Mouse (Mus musculus): ENCODE results near the gene Erc2. TPM values are rescaled to one million over a fixed set of nuclear protein-coding genes. Genes with fewer than 3 reads are reported as not detected.

The Erc2 gene
- polyA plus RNA-seq, 2 experiments, result 0.52 to 0.99 TPM

GRCm38 (mm10) chr14:27973701-27974100 lies 351.5 kb downstream of the Erc2 start:
- Histone ChIP-seq H3K9me3 (ENCODE audit: control insufficient read depth, low read length) (no peaks in the 10 kb centered on the region), H3K9ac (replicated peaks) (no peak overlapping the region)

GRCm38 (mm10) chr14:27975661-27976060 lies 353.4 kb downstream of the Erc2 start:
- no peaks in the 10 kb centered on the region for H3K27me3 ChIP-seq (ENCODE audit: control insufficient read depth, insufficient read depth, low read length)
- H3K4me2 ChIP-seq (ENCODE audit: low read depth), result no peak overlapping the region
- H3K4me1 ChIP-seq (replicated peaks; ENCODE audit: control insufficient read depth in 2 of 2, insufficient read depth in 2 of 2, low read length in 1 of 2), result no peaks in the 10 kb centered on the region
- ATAC-seq (ENCODE audit: insufficient read depth) (no peak), DNase-seq (ENCODE audit: low read depth in 3 of 3, low spot score in 3 of 3) (no peak)
- no peak overlapping the region for H3K4me3 ChIP-seq (ENCODE audit: insufficient read depth in 1 of 2, low read depth in 2 of 2, low read length in 2 of 2)
- TF ChIP-seq CTCF (IDR thresholded peaks at IDR 0.05; ENCODE audit: low read depth) (no peak), EP300 (IDR thresholded peaks at IDR 0.05; ENCODE audit: low read depth) (no peak)
- WGBS (ENCODE audit: insufficient replicate concordance), result 35% methylated on average over 1 of the region's 1 CpGs
- no peak overlapping the region for H3K9ac ChIP-seq (replicated peaks)
- H3K36me3 ChIP-seq (replicated peaks; ENCODE audit: control insufficient read depth, insufficient read depth, low read depth), result no peaks in the 10 kb centered on the region
- H3K9me3 ChIP-seq (ENCODE audit: control insufficient read depth, low read length), result no peaks in the 10 kb centered on the region
- no peak overlapping the region for H3K27ac ChIP-seq

More at GRCm38 (mm10) chr14:27973701-27974100, 351.5 kb downstream of the Erc2 start:
- ATAC-seq (ENCODE audit: insufficient read depth), result no peak
- no peak for TF ChIP-seq EP300 (IDR thresholded peaks at IDR 0.05; ENCODE audit: low read depth)
- TF ChIP-seq CTCF (IDR thresholded peaks at IDR 0.05; ENCODE audit: low read depth), result no peak
- Histone ChIP-seq H3K36me3 (replicated peaks; ENCODE audit: control insufficient read depth, insufficient read depth, low read depth) (no peaks in the 10 kb centered on the region), H3K27ac (no peak overlapping the region), H3K4me3 (ENCODE audit: insufficient read depth in 1 of 2, low read depth in 2 of 2, low read length in 2 of 2) (no peak overlapping the region), H3K4me2 (ENCODE audit: low read depth) (no peak overlapping the region), H3K27me3 (ENCODE audit: control insufficient read depth, insufficient read depth, low read length) (no peaks in the 10 kb centered on the region), H3K4me1 (replicated peaks; ENCODE audit: control insufficient read depth in 2 of 2, insufficient read depth in 2 of 2, low read length in 1 of 2) (no peaks in the 10 kb centered on the region)
- no peak for DNase-seq (ENCODE audit: low read depth in 3 of 3, low spot score in 3 of 3)
- 51% methylated on average over 6 of the region's 6 CpGs for WGBS (ENCODE audit: insufficient replicate concordance)

- Histone ChIP-seq H3K27ac (no peak overlapping the region), H3K27me3 (ENCODE audit: control insufficient read depth, insufficient read depth, low read length) (no peaks in the 10 kb centered on the region), H3K4me2 (ENCODE audit: low read depth) (no peak overlapping the region), H3K36me3 (replicated peaks; ENCODE audit: control insufficient read depth, insufficient read depth, low read depth) (no peaks in the 10 kb centered on the region), H3K9me3 (ENCODE audit: control insufficient read depth, low read length) (no peaks in the 10 kb centered on the region), H3K9ac (replicated peaks) (no peak overlapping the region), H3K4me3 (ENCODE audit: insufficient read depth in 1 of 2, low read depth in 2 of 2, low read length in 2 of 2) (no peak overlapping the region), H3K4me1 (replicated peaks; ENCODE audit: control insufficient read depth in 2 of 2, insufficient read depth in 2 of 2, low read length in 1 of 2) (no peaks in the 10 kb centered on the region)
- WGBS (ENCODE audit: insufficient replicate concordance), result 62% methylated on average over 3 of the region's 3 CpGs
- DNase-seq (ENCODE audit: low read depth in 3 of 3, low spot score in 3 of 3), result no peak
- ATAC-seq (ENCODE audit: insufficient read depth), result no peak
- TF ChIP-seq CTCF (IDR thresholded peaks at IDR 0.05; ENCODE audit: low read depth), result no peak
- no peak for TF ChIP-seq EP300 (IDR thresholded peaks at IDR 0.05; ENCODE audit: low read depth)
Measured at GRCm38 (mm10) chr14:27984758-27985157, 362.5 kb downstream of the Erc2 start.

GRCm38 (mm10) chr14:27985201-27985600 lies 363.0 kb downstream of the Erc2 start:
- no peaks in the 10 kb centered on the region for H3K36me3 ChIP-seq (replicated peaks; ENCODE audit: control insufficient read depth, insufficient read depth, low read depth)
- H3K4me3 ChIP-seq (ENCODE audit: insufficient read depth in 1 of 2, low read depth in 2 of 2, low read length in 2 of 2), result no peak overlapping the region
- H3K4me1 ChIP-seq (replicated peaks; ENCODE audit: control insufficient read depth in 2 of 2, insufficient read depth in 2 of 2, low read length in 1 of 2), result no peaks in the 10 kb centered on the region
- no peaks in the 10 kb centered on the region for H3K27me3 ChIP-seq (ENCODE audit: control insufficient read depth, insufficient read depth, low read length)
- WGBS (ENCODE audit: insufficient replicate concordance), result 62% methylated on average over 5 of the region's 5 CpGs
- H3K9me3 ChIP-seq (ENCODE audit: control insufficient read depth, low read length), result no peaks in the 10 kb centered on the region
- no peak overlapping the region for H3K27ac ChIP-seq
- ATAC-seq (ENCODE audit: insufficient read depth) (no peak), DNase-seq (ENCODE audit: low read depth in 3 of 3, low spot score in 3 of 3) (no peak)
- H3K4me2 ChIP-seq (ENCODE audit: low read depth), result no peak overlapping the region
- TF ChIP-seq CTCF (IDR thresholded peaks at IDR 0.05; ENCODE audit: low read depth) (no peak), EP300 (IDR thresholded peaks at IDR 0.05; ENCODE audit: low read depth) (no peak)
- H3K9ac ChIP-seq (replicated peaks), result no peak overlapping the region

- DNase-seq (ENCODE audit: low read depth in 3 of 3, low spot score in 3 of 3) (no peak), ATAC-seq (ENCODE audit: insufficient read depth) (no peak)
- H3K36me3 ChIP-seq (replicated peaks; ENCODE audit: control insufficient read depth, insufficient read depth, low read depth), result no peaks in the 10 kb centered on the region
- H3K4me2 ChIP-seq (ENCODE audit: low read depth), result no peak overlapping the region
- no peaks in the 10 kb centered on the region for H3K9me3 ChIP-seq (ENCODE audit: control insufficient read depth, low read length)
- TF ChIP-seq EP300 (IDR thresholded peaks at IDR 0.05; ENCODE audit: low read depth) (no peak), CTCF (IDR thresholded peaks at IDR 0.05; ENCODE audit: low read depth) (no peak)
- no peak overlapping the region for H3K9ac ChIP-seq (replicated peaks)
- H3K27me3 ChIP-seq (ENCODE audit: control insufficient read depth, insufficient read depth, low read length), result no peaks in the 10 kb centered on the region
- 63% methylated on average over 1 of the region's 1 CpGs for WGBS (ENCODE audit: insufficient replicate concordance)
- no peak overlapping the region for H3K4me3 ChIP-seq (ENCODE audit: insufficient read depth in 1 of 2, low read depth in 2 of 2, low read length in 2 of 2)
- no peak overlapping the region for H3K27ac ChIP-seq
- no peaks in the 10 kb centered on the region for H3K4me1 ChIP-seq (replicated peaks; ENCODE audit: control insufficient read depth in 2 of 2, insufficient read depth in 2 of 2, low read length in 1 of 2)
Measured at GRCm38 (mm10) chr14:27987422-27987821, 365.2 kb downstream of the Erc2 start.

Measured in liver, embryonic 14.5 days (tissue).